Mouse (Mus musculus) frontal cortex, postnatal 25 days (tissue): ENCODE data around the gene Tnfsf10.
"Not testable (repeated sequence)": the region's sequence is repeated elsewhere in the genome, so short reads cannot be mapped to it uniquely, and the experiment has no call there.

Experiments used
- DNase-seq, 2 experiments: peaks; one replicate each; pipeline ENCODE4 v3.0.0; 2022; ENCODE audit warnings: low spot score in 2 of 2

The Tnfsf10 gene

DNA sequence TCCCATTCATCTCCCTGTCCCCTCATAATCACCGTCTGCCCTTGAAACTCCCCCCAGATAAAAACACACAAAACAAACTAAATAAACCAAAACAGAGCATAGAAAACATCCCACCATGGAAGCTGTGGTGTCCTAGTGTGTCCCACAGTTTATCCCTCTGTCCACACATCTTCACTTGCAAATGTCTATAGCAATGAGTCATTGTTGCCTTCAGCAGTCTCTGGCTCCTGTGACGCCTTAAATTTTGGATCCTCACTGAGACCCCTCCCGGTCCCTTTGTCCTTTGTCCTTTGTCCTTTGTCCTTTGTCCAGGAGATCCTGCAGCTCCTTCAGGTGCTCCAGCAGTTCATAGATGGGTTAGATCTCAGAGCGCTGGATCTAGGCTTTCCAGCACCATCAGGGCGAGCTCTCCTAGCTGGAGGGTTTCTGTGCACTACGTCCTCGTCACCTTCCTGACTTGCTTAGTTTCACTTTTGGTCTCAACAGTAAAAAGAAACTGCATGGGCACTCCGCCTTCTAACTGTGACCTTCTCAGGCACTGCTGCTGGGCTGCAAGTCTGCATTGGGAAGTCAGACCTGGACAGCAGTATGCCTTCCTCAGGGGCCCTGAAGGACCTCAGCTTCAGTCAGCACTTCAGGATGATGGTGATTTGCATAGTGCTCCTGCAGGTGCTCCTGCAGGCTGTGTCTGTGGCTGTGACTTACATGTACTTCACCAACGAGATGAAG, at the start of gene Tnfsf10:
Gene Tnfsf10 (plus strand): TSS at position 470 of the 729 bp plus-strand sequence.
- DNase-seq, result no peak

DNA sequence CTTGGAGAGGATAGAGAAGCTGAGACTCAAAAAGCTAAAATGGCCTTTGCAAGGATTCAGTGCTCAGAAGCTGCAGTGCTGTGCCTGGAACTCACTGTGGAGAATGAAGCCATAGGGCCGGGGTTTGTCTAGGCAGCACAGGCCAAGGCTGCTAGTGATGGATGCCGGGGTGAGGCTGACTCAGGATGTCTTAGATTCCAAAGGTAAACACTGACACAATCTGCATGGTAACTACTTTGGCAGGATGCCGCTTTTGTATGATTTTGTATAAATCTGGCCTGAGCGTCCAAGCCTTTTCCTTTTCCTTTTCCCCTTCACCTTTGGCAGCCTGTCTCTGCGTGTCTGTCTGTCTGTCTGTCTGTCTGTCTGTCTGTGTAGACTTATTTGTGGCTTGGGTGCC, 49.5 kb upstream of the Tnfsf10 start:
- DNase-seq, result no peak

DNA sequence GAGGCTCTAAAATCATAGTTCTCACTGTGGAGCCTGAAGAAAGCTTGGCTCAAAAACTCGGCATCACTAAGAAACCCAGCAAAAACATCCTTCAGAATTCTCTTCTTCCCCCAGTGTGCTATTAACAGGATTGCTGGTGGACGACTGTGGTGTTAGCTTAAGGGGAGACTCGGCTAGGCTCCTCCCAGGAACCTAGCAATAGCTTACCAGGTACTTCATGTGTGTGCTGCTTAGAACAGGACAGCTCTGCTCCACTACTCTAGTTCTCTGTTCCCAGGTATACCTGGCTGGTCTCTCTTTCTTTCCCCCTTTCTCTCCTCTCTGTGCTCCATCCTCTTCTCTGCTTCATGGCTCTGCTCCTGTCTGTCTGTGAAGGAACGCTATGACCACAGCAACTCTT, 48.9 kb upstream of the Tnfsf10 start:
- no peak for DNase-seq

DNA sequence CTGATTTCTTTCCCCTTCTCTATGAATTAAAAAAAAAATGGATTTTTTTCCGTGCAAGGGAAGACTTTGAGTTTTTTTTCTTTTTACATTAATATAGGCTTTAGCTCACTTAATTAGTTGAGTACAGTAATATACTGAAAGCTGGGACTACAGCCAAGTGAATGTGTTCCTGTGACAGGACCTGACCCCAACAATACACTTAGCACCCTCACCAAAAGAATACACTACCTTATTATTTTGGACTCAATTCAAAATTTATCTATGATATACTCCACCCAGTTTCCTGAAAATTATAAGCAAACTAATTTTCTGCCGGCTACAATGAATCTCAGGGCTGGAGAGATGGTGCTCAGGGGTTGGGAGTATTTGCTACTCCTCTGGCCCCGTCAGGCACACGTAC, 47.7 kb upstream of the Tnfsf10 start:
- DNase-seq, result no peak

GRCm38 (mm10) chr3:27270160-27270962, 46.5 kb upstream of the Tnfsf10 start:
- DNase-seq, result no peak

- DNase-seq, result no peak
These were observed 43.7 kb upstream of the Tnfsf10 start for GRCm38 (mm10) chr3:27272926-27273745.

- not testable (repeated sequence) for DNase-seq
These were observed 37.4 kb upstream of the Tnfsf10 start for GRCm38 (mm10) chr3:27279286-27279925.

GRCm38 (mm10) chr3:27280280-27280749, 36.5 kb upstream of the Tnfsf10 start:
- no peak for DNase-seq

DNA sequence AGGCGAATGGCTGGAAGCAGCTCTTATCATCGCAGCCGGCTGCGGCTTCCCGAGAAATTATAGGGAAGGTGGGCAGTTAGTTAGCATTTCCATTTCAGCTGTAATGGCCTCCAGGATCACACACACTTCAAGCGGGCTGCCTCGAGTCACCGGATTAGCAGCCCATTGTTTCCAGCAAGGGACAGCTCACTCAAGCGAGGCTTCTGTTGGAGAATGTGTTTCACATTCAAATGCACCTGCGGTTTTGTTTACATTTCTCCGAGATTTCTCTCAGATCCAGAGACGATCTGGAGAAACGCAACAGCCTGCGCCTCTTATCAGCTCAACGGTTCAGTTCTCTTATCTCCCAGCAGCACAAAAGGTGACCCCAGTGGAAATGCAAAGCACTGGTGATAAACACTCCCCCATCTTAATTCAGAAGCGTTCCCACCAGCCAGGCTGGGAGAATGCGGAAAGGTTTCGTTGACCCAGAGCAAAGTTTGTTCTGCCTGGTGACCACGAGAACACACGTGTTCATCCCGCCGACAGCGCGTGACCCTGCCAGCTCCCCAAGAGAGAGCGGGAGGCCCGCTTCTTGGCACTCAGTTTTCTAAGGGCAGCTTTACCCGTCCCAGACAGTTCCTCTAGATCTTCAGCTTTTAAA, 33.6 kb upstream of the Tnfsf10 start:
- DNase-seq, result no peak

DNA sequence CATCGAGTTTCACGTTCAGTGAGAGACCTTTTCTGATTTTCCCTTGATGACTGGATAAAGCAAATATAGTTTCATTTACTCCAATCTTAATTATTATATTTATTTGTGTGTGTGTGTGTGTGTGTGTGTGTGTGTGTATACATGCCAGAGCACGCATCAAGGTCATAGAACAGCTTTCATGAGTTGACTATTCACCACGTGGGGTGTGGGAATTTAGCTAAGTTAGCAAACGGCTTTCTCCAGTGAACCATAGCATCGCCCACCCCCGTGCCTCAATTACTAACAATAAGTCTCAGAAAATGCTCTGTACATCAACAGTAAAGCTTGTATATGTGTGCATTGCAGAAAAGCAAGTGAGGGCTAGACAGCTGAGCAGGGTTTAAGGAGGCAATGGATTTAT, 33.0 kb upstream of the Tnfsf10 start:
- DNase-seq, result no peak

DNA sequence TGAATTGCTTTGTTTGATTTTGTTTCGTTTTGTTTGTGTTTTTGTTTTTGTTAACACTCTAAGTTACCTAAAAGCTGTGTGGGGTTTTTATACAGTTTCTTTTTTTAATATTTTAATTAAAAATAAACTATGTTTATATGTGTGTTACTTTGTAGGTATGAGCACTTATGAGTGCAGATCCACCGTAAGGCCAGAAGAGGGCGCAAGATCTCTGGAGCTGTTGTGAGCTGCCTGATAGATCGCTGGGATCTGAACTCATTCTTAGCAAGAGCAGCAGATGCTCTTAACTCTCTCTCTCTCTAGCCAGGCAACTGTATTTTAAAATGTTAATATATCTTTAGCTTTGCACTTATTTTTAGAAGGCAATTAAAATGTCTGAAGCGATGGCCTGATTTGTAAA, 32.6 kb upstream of the Tnfsf10 start:
- no peak for DNase-seq

GRCm38 (mm10) chr3:27285072-27285471, 31.8 kb upstream of the Tnfsf10 start:
- DNase-seq, result no peak

DNA sequence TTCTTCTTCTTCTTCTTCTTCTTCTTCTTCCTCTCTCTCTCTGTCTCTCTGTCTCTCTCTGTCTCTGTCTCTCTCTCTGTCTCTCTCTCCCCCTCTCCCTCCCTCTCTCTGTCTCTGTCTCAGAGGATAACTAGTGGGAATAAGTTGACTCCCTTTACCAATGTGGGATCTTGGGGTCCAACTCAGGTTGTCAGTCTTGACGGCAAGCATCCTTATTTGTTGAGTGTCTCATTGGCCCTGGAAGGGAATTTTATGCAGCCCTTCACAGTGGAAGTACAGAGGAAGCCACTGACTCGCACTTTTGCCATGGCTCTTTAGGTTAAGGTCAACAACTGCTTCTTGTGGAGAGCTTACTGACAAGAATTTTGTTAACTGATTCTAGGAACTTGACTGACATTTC, 28.5 kb upstream of the Tnfsf10 start:
- DNase-seq, result no peak

GRCm38 (mm10) chr3:27288909-27289308, 27.9 kb upstream of the Tnfsf10 start:
- DNase-seq, result no peak

DNA sequence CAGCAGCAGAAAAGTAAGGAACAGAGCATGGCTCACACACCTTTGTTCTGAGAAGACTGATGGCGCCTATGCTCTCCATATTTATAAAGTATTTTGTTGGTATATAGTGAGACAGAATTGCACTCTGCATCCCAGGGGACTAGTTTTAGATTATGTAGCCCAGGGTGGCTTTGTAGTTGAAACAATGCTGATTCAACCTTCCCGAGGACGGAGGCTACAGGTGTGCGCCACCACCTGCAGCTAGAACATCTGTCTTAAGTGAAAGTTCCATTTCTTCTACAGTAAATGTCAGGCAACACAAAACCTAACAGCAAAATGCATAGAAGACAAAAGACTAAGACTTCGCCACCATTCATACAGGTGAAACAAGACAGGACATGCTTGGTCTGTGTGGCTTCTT, 26.5 kb upstream of the Tnfsf10 start:
- DNase-seq, result no peak

- not testable (repeated sequence) for DNase-seq
These were observed 25.9 kb upstream of the Tnfsf10 start for GRCm38 (mm10) chr3:27290945-27291344.

DNA sequence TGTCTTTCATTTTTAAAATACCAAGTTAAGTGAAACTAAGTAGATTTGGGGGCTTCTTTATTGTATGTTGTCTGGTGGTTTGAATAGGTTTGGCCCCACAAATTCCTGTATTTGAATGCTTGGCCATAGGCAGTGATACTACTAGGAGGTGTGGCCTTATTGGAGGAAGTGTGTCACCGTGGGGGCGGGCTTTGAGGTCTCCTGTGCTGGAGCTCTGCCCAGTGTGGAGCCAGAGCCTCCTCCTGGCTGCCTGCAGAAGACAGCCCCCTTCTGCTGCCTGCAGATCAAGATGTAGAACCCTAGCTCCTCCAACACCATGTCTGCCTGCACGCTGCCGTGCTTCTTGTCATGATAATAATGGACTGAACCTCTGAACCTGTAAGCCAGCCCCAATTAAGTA, 25.4 kb upstream of the Tnfsf10 start:
- DNase-seq, result not testable (repeated sequence)

- no peak for DNase-seq
These were observed 23.0 kb upstream of the Tnfsf10 start for GRCm38 (mm10) chr3:27293645-27294385.

DNA sequence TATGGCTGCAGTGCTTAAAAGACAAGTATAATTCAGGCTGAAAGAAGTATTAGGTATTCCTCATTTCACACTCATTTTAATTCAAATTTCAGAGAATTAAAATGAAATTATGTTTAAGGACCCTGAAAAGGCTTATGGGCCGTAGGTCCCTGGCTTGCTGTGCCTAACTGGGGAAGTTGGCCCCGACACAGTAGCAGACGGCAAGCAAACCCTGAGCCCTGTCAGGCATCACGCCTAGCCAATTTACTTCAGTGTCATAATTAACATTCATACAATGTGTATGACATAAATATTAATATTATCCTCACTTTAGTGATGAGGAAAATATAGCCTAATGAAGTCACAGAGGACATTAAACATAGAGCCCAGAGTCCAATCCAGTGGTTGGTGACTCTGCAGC, 16.4 kb upstream of the Tnfsf10 start:
- no peak for DNase-seq

DNA sequence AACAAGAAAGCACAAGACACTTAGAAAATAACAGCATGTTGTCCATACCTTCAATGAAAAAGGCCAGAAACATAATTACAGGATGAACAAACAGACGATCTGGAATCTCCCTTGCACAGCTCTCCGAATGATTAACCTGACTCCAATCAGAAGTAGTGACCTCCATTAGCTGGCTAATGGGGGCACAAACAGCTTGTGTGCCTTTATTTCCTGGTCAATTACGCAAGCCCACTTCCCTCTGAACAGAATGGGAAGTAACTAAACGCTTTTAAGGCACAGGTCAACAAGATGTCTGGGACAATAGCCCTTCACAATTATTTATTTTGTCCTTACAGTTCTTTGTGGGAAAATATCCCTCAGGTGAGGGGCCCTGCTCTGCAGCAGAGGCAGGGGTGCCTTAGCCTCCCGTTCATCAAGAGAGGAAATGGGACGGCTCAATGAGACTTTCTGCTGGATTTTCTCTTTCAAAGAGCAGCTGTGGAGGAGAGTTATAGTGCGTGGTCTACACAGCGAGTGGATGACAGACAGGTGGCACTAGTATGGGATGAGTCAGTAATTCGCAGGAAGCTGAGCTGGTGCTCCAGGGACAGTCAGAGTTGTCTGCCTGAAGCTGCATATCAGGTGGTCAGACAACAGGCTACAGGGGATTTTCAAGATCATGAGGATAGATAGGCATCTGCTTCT, 14.3 kb upstream of the Tnfsf10 start:
- DNase-seq, result no peak
